Mouse (Mus musculus) adrenal gland, adult (tissue): ENCODE results near the gene Ripk1.

ENCODE experiments used
- DNase-seq, 2 experiments: peaks; one replicate each; pipeline ENCODE4 v3.0.0; 2022 to 2023; ENCODE audit warnings: low spot score in 1 of 2; ENCODE audit not compliant: inconsistent age in 2 of 2

Ripk1 gene

GRCm38 (mm10) chr13:34075893-34076292 is 73.7 kb downstream of the Ripk1 start:
- DNase-seq = peak in 1 of 2 experiments; percentile 36

- peak; percentile 44 to 77 for DNase-seq
Measured at GRCm38 (mm10) chr13:34076561-34077491, 74.7 kb downstream of the Ripk1 start.

- DNase-seq = peak; percentile 93 to 97
Measured at GRCm38 (mm10) chr13:34077492-34078271, 75.5 kb downstream of the Ripk1 start, which contains the start of gene Tubb2a. Gene Tubb2a, minus strand, starts transcription at chr13:34078007.

GRCm38 (mm10) chr13:34078500-34079280 is 76.5 kb downstream of the Ripk1 start:
- DNase-seq = no peak

GRCm38 (mm10) chr13:34079801-34080200 is 77.6 kb downstream of the Ripk1 start:
- peak in 1 of 2 experiments; percentile 47 for DNase-seq

- no peak for DNase-seq
Measured at GRCm38 (mm10) chr13:34081926-34082325, 79.8 kb downstream of the Ripk1 start.

- DNase-seq = peak in 1 of 2 experiments; percentile 46
Measured at GRCm38 (mm10) chr13:34084026-34084750, 82.0 kb downstream of the Ripk1 start.
